Mouse (Mus musculus): ENCODE results near the gene Cyp2b23.

DNA sequence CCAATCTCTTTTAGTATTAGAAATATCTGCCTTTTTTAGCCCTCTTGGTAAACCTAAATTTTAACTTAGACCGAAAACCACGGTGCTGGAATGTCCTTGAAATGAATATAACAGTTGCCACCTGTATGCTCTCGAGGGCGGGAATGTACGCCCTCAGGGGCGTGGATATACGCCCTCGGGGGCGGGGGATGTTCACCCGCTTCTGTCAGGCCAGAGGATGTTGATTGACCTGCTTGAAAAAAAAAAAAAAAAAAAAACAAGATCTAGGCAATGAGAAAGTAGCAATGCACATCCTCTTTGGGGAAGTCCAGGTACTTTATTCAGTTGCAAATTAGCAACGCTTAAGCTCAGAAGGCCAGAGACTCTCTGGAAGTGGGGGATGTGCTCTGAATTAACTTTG, 20.8 kb upstream of the Cyp2b23 start:
- TF ChIP-seq CTCF (IDR thresholded peaks at IDR 0.05; ENCODE audit: insufficient read depth, low read depth, low read length) (no peak), POLR2A (IDR thresholded peaks at IDR 0.05; ENCODE audit: insufficient read depth, low read depth, low read length) (no peak)

Data from olfactory bulb, adult 2 months (tissue).